Mouse (Mus musculus): ENCODE measurements around the gene Gkap1.
A peak's percentile ranks its signal among the peaks of the same experiment; 100 is the strongest.

Gene Gkap1

GRCm38 (mm10) chr13:58263546-58263945 lies 12.0 kb downstream of the Gkap1 start:
- DNase-seq (ENCODE audit: low read depth): no peak

DNA sequence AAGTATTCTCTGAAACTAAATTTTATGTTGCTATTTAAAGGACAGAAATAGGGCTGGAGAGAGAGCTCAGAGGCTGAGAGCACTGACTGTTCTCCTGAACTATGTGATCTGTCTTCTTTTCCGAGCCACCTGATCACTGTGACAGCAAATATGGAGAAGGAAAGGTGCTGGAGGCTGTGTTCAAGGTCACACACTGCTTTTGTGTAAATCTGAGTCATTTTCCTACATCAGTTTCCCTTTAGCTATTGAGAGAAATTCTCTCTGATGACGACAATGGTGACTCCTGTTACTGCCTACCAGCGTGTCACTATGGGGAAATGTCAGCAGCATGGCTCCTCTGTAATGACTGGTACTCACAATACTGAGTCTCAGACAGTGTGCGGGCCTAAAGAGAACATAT lies 13.8 kb downstream of the Gkap1 start:
- DNase-seq (ENCODE audit: low read depth): no peak

- DNase-seq (ENCODE audit: low read depth): no peak
These were observed 22.2 kb downstream of the Gkap1 start for GRCm38 (mm10) chr13:58253268-58253667.

GRCm38 (mm10) chr13:58248957-58249356 lies 26.5 kb downstream of the Gkap1 start:
- no peak for DNase-seq (ENCODE audit: low read depth)

DNA sequence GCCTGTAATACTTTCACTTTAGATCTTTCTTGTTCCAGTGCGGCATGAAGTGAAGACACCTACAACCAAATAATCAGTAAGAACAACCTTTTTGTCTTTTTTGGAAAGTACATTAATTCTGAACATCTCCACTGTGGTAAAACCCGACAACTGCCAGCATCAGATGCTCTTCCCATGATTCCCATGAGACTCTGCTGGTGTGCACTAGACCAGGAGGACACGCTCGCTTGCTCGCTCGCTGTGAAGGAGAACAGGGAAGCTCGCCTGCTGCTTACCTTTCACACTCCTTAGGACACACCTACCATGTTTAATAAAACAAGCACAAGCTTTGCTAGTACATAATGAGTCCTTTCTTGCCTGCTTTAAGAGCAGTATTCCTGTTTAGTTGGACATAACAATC lies 39.0 kb downstream of the Gkap1 start:
- no peak for DNase-seq (ENCODE audit: low read depth)

DNA sequence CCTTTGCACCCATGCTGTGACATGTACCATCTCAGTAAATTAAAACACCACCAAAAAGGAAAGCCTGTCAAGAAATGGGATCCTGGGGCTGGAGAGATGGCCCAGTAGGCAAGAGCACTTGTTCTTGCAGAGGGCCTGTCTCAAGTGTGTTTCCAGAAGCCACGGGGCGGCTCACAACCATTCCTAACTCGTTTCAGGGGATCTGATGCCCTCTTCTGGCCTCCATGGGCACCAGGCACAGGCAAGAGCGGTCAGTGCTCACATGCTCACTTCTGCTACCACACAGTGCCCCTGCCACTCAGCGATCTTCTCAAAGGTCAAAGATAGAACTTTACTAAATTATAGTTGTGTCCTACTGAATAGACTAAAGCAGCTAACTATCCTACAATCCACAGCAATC lies 42.9 kb downstream of the Gkap1 start:
- DNase-seq (ENCODE audit: low read depth): peak; percentile 24

DNA sequence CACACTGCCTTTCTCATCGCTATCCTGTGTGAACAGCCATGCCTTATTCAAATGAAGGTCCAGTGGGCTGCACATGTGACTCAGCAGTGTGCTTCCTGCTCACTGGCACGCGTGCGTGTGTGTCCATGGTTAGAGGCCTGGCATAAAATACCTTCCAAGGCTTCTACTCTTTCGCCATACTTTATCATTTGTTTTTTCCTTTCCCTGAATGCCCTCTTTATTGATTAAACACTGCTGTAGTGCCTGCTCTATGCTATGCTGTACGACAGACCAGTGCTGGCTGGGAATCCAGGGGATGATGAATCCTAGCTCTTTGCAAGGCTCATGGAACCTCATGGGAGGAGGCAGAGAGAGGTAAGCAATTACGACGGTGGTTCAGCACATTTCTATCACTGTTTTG lies 43.4 kb downstream of the Gkap1 start:
- no peak for DNase-seq (ENCODE audit: low read depth)

DNA sequence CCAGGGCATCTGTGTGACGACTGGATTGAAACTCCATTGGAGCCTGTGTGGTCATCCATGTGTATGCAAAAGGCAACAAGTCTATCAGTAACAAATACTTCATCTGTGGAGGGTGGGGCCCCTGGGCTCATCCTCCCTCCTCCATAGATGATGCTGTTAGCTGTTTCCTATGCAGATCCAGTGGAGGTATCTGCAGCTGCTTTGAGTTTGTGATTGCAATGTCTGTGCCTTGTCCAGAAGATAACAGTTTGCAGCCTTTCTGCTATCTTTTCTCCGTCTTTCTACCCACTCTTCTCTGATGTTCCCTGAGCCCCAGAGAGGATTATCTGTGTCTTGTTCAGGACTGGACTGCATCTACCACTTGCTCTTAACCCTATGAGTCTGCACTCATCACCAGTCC lies 46.9 kb downstream of the Gkap1 start:
- no peak for DNase-seq (ENCODE audit: low read depth)

- DNase-seq (ENCODE audit: low read depth): no peak
These were observed 49.8 kb downstream of the Gkap1 start for GRCm38 (mm10) chr13:58225694-58226093.

GRCm38 (mm10) chr13:58220206-58220605 lies 55.3 kb downstream of the Gkap1 start:
- DNase-seq (ENCODE audit: low read depth): no peak

DNA sequence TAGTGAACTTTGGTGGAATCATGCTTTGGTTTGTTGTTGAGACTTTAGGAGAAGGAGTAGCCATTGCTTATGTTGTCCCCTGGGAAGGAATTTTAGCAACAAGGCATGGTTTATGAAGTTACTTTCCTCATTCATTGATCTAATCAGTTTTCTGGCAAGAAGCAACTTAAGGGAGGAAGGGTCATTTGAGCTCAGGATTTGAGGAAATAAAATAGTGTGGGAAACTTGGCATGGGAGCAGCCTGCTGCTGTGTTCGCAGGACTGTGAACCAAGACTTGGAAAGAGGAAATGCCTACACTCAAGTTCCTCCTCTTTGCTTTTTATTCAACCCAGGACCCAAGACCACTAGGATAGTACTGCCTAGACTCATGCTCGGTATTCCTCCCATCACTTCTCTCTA lies 58.0 kb downstream of the Gkap1 start:
- DNase-seq (ENCODE audit: low read depth): no peak

DNA sequence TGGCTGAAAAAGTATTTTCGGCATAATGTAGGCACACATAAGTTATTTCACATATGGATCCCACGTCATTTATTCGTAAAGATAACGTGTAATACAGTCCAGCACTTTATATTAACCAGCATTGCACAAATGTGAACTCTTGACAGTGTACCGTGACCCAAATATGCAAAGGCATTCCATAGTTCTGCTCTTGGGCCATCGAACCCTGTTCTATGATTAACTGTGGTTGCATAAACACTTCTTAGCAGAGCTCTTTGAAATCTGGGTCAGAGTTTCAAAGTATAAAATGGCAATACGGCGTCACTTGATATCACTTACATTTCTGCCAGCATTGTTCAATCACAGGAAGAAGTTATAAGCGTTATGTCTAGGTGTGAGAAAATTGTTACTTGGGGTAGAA lies 59.1 kb downstream of the Gkap1 start:
- no peak for DNase-seq (ENCODE audit: low read depth)

- peak; percentile 72 for DNase-seq (ENCODE audit: low read depth)
These were observed 59.7 kb downstream of the Gkap1 start, which contains the start of gene Ubqln1 for GRCm38 (mm10) chr13:58215592-58216341. TSS of gene Ubqln1 (minus strand) at chr13:58215653.

GRCm38 (mm10) chr13:58215253-58215591 lies 60.3 kb downstream of the Gkap1 start:
- DNase-seq (ENCODE audit: low read depth): no peak

DNA sequence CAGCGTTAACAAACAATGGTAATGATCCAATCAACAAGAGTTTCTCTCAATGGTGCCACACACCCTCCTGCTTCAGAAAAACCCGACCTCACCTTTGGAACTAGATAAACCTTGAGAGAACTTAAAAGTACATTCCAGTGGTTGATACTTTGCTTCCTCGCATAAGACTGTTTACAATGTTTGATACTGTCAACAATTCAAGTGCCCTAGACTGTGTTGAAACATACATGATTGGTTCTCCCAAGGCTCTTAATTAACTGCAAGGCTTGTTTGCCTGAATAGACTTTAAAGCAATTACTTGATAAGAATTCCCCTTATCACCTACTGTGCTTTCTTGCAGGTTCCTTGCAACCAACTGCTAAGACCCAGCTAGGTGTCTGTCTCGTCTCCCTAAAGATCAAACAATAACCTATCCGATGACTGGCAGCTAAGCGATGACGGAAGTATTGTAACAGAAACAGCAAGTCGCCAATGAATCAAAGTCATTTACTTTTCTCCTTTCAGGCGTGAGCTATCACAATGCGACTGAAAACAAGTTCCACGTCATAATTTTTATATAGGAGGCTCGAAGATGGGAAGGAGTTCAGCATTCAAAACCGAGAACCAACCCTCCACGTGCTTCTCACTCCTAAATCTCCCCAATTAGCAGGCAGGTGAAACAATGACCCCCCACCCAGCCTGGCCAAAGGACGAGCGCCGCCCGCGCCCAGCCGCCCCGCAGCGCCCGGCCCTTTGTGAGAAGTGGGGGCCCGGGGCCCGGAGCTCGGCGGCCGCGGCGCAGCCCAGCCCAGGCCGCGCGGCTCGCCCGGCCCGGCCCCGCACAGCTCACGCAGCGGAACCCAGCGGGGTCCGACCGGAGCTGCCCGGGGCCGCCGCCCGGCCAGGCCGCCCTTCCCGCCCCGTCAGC lies 60.9 kb downstream of the Gkap1 start:
- no peak for DNase-seq (ENCODE audit: low read depth)

DNA sequence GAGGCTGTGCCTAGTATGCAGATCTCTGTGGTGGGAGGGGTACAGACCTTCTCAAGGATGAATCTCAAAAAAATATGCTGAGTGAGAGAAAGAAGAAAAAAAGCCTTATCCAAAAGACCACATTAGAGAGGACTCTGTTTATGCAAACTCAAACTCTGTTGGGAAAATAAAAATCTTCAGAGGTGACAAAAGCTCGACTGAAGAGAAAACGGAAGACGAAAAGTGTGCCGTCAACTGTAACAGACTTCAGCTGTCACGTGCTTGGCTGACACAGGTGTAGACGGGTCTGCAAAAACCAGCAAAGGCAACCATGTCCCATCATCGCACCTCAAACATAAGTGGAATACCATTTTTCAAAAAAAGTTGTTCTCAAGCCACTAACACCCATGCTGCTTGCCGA lies 61.7 kb downstream of the Gkap1 start:
- DNase-seq (ENCODE audit: low read depth): no peak

DNA sequence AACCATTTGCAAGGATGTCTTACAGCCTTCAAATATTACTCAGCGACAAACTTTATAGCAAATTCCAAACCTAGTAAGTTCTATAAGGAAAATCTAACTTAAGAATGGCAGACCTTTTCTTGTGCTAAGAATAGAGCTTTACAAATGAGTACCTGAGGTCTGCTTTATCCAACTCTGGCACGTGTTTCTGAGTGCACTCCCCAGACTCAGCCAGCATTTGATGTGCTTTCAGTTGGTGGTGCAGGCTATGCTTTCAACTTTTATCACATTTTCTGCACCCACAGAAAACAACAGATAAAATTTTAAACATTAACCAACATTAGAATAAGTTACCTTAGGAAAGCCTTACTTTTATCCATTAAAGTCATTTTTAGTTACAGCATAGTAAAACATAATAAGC lies 63.0 kb downstream of the Gkap1 start:
- no peak for DNase-seq (ENCODE audit: low read depth)

- DNase-seq (ENCODE audit: low read depth): no peak
These were observed 65.1 kb downstream of the Gkap1 start for GRCm38 (mm10) chr13:58210441-58210840.

DNA sequence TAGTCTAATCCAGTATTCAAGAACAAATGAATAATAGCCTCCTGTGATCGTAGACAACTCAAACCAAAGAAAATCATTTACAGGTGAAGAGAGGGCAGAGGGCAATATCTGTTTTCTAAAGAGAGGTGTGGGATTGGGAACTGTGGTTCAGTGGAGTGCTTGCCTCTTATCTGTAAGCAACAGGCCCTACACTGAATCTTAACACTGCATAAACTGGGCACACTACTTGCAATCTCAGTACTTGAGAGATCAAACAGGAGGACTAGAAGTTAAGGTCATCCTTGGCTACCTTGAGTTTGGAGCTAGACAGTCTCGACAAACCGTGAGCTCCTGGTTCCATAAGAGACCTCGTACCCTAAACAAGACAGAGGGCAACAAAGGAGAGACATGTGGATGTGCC lies 69.4 kb downstream of the Gkap1 start:
- DNase-seq (ENCODE audit: low read depth): no peak

DNA sequence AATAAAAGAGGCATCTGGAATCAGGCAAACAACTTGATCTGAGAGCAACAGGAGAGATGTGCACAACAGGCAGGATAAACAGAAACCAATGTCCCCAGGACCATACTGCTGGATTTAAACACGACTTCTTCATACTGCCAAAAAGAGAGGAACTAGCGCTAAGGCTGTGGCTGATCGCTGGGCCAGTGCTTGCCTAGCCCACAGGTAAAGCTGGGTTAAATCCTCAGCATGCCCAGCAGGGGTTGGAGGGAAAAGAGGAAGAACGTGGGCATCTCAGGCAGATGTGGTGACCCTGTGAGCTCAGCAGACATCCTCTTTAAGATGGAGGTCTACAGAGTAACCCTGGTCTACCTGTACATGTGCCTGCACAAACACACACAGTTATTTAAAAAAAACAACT lies 70.5 kb downstream of the Gkap1 start:
- DNase-seq (ENCODE audit: low read depth): no peak

GRCm38 (mm10) chr13:58204202-58204601 lies 71.3 kb downstream of the Gkap1 start:
- DNase-seq (ENCODE audit: low read depth): no peak

GRCm38 (mm10) chr13:58202903-58203302 lies 72.6 kb downstream of the Gkap1 start:
- no peak for DNase-seq (ENCODE audit: low read depth)

DNA sequence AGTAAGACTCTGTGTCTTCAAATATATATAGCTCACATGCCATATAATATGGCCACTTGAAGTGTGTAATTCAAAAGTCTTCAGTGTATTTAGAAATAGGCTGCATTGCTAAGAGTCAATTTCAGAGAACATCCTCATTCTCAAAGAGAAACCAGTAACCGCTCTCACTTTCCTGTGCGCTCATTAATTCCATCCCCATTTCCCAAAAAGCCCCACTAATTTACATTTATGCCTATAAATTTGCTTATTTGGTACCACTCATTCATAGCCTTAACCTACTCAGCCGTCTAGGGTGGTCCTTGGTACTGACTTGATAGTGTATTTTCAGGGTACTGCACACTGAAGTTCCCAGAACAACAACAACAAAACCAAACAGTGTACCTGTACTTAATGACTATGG lies 73.6 kb downstream of the Gkap1 start:
- DNase-seq (ENCODE audit: low read depth): no peak
